Mouse (Mus musculus) midbrain, embryonic 11.5 days (tissue): ENCODE measurements around the gene Slc25a45. TPM values are rescaled to one million over a fixed set of nuclear protein-coding genes. Genes with fewer than 3 reads are reported as not detected.
A peak's percentile ranks its signal among the peaks of the same experiment; 100 is the strongest.

Experiments
- ATAC-seq: fragments of 200-750 bp; cut with Nextera tagmentation; 2 replicates; pipeline ENCODE4 v1.8.0; 2017; ENCODE audit warnings: moderate TSS enrichment, moderate library complexity; ENCODE audit not compliant: low FRiP score
- DNase-seq: peaks from one replicate; pipeline ENCODE4 v3.0.0; 2015; ENCODE audit warnings: low spot score; ENCODE audit errors: missing footprints
- H3K27ac ChIP-seq: fragments of 300-500 bp; sonication (generic); 2 replicates; pipeline ENCODE4 v1.5.1; 2014; ENCODE audit warnings: low read depth, low read length
- H3K27me3 ChIP-seq: fragments of 300-500 bp; sonication (generic); 2 replicates; pipeline ENCODE4 v1.6.1; 2014; ENCODE audit warnings: mild to moderate bottlenecking, low read length, moderate library complexity, mixed read lengths; ENCODE audit not compliant: control insufficient read depth, insufficient read depth
- H3K36me3 ChIP-seq: fragments of 300-500 bp; sonication (generic); 2 replicates; pipeline ENCODE4 v1.6.1; 2014; ENCODE audit warnings: mild to moderate bottlenecking, low read length, moderate library complexity, mixed read lengths; ENCODE audit not compliant: control insufficient read depth, insufficient read depth
- H3K4me1 ChIP-seq: fragments of 300-500 bp; sonication (generic); 2 replicates; pipeline ENCODE4 v1.6.1; 2014; ENCODE audit warnings: low read length; ENCODE audit not compliant: control insufficient read depth, insufficient read depth
- H3K4me2 ChIP-seq: fragments of 300-500 bp; sonication (generic); 2 replicates; pipeline ENCODE4 v1.6.1; 2014; ENCODE audit warnings: mild to moderate bottlenecking, moderate library complexity
- H3K4me3 ChIP-seq: fragments of 300-500 bp; sonication (generic); 2 replicates; pipeline ENCODE4 v1.5.1; 2014; ENCODE audit warnings: low read depth, low read length
- H3K9ac ChIP-seq: fragments of 300-500 bp; sonication (generic); 2 replicates; pipeline ENCODE4 v1.6.1; 2014; ENCODE audit warnings: low read length
- H3K9me3 ChIP-seq: fragments of 300-500 bp; sonication (generic); 2 replicates; pipeline ENCODE4 v1.6.1; 2016; ENCODE audit warnings: low read length; ENCODE audit not compliant: control insufficient read depth
- WGBS: fragments of 180-500 bp; shearing (Covaris S2); extraction: QIAGEN DNeasy Blood & Tissue Kit; methylation state at CpG from one replicate; pipeline ENCODE4 v1.1.7; 2014; 5-methylcytosine and 5-hydroxymethylcytosine counted together
- polyA plus RNA-seq: library from polyadenylated mRNA; unstranded; fragments of >200 nt; fragmentation: Nextera tagmentation; extraction: Ambion mirVana; gene quantifications from 2 replicates; pipeline ENCODE4 v1.2.1, GENCODE M21; 2014

Gene Slc25a45
- polyA plus RNA-seq, 1 experiment from 2014 or later: 1.8 TPM

DNA sequence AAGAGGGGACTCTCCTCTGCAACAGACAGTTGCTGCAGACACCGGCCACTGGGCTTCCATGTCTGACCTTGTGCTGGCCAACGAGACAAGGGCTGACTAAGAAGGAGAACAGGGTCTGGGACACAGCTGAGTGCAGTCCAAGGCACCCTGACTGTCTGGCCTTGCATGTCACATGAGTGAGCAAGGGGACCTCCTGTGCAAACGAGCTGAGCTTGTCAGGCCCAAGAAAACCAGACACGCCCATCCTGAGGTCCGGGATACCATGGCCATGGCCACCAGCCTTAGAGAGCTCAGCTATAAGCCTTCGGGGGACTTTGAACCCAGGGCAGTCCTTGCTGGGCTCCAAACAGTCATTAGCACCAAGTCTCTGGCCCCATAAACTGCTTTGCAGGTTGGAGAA, 9.5 kb upstream of the Slc25a45 start:
- Histone ChIP-seq H3K4me1 (peaks cover 11% of the 10 kb centered on the region), H3K27me3 (no peaks in the 10 kb centered on the region), H3K27ac (no peak overlapping the region), H3K9ac (no peak overlapping the region), H3K4me3 (no peak overlapping the region), H3K9me3 (no peaks in the 10 kb centered on the region), H3K36me3 (peaks cover 8% of the 10 kb centered on the region), H3K4me2 (no peak overlapping the region)
- WGBS: 87% methylated on average over 6 of the region's 6 CpGs
- DNase-seq: no peak
- ATAC-seq: no peak

DNA sequence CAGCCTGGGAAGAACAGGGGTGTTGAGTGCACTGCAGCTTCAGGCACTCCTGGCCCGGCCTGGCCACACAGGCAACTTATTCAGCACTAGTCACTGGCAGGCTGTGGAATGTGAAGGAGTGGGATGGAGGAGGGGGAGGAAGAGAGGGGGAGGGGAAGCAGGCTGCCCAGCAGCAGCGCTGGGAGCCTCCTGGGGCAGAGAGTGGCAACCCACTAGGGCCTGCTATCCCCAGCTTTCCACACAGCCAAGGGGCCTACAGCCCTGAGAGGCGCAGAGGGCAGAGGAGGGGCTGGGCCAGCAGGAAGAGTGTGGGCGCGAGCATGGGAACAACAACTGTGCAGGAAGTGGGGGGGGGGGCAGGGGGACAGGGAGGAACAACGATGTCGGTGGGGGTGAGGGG, 6.3 kb upstream of the Slc25a45 start:
- Histone ChIP-seq H3K27me3 (no peaks in the 10 kb centered on the region), H3K4me3 (no peak overlapping the region), H3K4me1 (peaks cover 19% of the 10 kb centered on the region), H3K4me2 (no peak overlapping the region), H3K27ac (peak overlapping the region; percentile 20; the same call in 1 of the 2 replicates), H3K9me3 (no peaks in the 10 kb centered on the region), H3K9ac (peak overlapping the region; percentile 47; the same call in 1 of the 2 replicates), H3K36me3 (peaks cover 5% of the 10 kb centered on the region; the same call in 1 of the 2 replicates)
- 12% methylated on average over 7 of the region's 7 CpGs for WGBS
- peak; percentile 44 for ATAC-seq
- DNase-seq: peak; percentile 86

DNA sequence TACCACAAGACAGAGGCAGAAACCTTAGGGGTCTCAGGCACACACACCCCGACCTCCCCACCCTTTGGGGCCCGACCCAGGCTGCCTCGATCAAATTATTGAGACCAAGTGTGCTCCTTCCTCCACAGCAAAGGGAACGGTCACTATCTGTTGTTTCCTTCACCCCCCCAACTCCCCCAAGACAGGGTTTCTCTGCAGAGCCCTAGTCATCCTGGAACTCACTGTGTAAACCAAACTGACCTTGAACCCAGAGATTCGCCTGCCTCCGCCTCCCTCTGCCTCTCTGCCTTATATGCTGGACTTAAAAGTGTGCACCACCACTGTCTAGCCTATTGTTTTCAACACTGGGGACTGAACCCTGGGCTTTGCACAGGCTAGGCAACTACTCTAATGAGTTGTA, 5.9 kb upstream of the Slc25a45 start:
- no peaks in the 10 kb centered on the region for H3K9me3 ChIP-seq
- no peaks in the 10 kb centered on the region for H3K27me3 ChIP-seq
- H3K9ac ChIP-seq: peak overlapping the region; percentile 47; the same call in 1 of the 2 replicates
- DNase-seq (no peak), ATAC-seq (no peak; the same call in 1 of the 2 replicates)
- H3K4me1 ChIP-seq: peaks cover 19% of the 10 kb centered on the region
- H3K4me3 ChIP-seq: no peak overlapping the region
- WGBS: 74% methylated on average over 6 of the region's 6 CpGs
- H3K27ac ChIP-seq: no peak overlapping the region; the same call in 1 of the 2 replicates
- peaks cover 5% of the 10 kb centered on the region; the same call in 1 of the 2 replicates for H3K36me3 ChIP-seq
- no peak overlapping the region for H3K4me2 ChIP-seq

DNA sequence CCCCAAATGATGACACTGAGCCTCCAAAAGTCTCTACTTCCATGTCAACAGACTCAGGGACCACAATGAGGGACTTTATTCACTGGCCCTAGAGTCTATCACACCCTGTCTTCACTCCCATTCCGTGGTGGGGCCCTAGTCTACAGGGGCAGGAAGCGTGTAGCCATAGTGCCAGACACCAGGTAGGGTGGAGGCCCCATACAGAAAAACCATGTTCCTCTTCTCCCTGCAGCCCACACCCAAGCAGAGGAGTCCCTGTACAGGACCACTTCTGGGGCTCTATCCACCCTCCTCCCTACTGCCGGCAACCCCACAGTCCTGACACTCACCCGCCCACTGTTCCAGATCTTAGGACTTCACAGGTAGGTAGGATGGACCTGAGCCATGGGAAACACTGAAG, 5.1 kb upstream of the Slc25a45 start:
- no peak overlapping the region for H3K4me2 ChIP-seq
- ATAC-seq (no peak), DNase-seq (no peak)
- no peak overlapping the region for H3K9ac ChIP-seq
- H3K4me1 ChIP-seq: peaks cover 19% of the 10 kb centered on the region
- no peak overlapping the region for H3K27ac ChIP-seq
- H3K36me3 ChIP-seq: peaks cover 5% of the 10 kb centered on the region; the same call in 1 of the 2 replicates
- H3K4me3 ChIP-seq: no peak overlapping the region
- no peaks in the 10 kb centered on the region for H3K9me3 ChIP-seq
- H3K27me3 ChIP-seq: no peaks in the 10 kb centered on the region
- 93% methylated on average over 4 of the region's 4 CpGs for WGBS

DNA sequence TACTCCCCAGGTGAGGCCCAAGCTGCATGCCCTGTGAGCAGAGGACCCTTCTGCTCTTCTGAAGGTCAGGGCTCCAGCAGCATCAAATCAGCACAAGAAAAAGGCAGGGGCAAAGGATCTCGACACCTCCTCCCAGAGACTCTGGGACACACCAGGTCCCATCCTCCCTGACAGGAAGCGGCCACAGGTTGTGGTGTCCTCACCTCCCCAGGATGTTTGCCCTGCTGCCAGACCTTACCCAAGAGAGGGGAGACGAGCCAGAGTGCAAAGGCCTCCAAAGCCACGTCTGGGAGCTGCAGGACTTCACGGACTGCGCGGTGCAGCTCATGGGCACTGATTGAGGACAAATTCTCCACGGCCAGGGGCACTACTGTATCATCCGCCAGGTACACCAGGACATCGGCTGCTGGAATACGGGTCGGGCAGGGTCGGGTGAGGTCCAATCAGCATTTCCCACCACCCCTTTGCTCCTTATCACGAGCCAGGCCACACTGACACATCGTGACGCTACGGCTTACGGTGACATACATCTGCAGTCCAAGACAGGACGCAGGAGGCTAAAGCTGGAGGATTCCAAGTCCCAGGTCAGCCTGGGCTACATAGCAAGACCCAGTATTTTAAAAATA, 4.6 kb upstream of the Slc25a45 start:
- 90% methylated on average over 19 of the region's 19 CpGs for WGBS

DNA sequence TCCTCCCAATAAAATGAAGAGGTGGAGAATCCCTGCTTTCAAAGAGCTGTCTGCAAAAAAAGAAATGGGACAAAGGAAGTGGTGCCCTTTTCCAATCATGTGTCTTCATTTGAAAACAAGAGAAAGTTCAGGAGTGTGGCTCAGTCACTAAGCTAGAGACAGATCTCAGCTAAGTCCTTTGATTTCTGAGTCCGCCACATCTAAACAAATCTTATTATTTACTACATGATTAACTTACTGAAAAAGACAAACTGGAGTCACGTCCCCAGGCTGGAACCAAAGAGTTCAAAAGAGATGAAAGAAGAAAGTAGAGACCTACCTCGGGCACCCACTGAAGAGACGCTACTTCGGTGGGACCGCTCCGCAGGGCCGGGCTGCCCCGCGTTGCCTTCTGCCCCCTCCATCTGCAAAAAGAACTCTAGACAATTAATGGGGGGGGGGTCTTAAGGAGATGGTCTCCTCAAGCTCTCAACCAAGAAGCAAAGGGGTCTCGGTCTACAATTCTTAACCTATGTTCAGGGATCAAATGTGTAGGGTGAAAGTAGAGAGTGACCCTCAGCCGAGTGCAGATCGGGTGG, 3.1 kb upstream of the Slc25a45 start:
- Histone ChIP-seq H3K4me2 (peak overlapping the region; percentile 89), H3K27me3 (no peaks in the 10 kb centered on the region), H3K27ac (no peak overlapping the region; the same call in 1 of the 2 replicates), H3K9ac (peak overlapping the region; percentile 86), H3K36me3 (peaks cover 3% of the 10 kb centered on the region; the same call in 1 of the 2 replicates), H3K4me3 (peak overlapping the region; percentile 84), H3K9me3 (no peaks in the 10 kb centered on the region), H3K4me1 (peaks cover 19% of the 10 kb centered on the region)
- ATAC-seq (no peak), DNase-seq (no peak)
- 12% methylated on average over 13 of the region's 13 CpGs for WGBS

More for the DNA sequence above, 4.6 kb upstream of the Slc25a45 start:
- no peaks in the 10 kb centered on the region for H3K9me3 ChIP-seq
- H3K4me2 ChIP-seq: no peak overlapping the region
- no peaks in the 10 kb centered on the region for H3K27me3 ChIP-seq
- no peak overlapping the region for H3K27ac ChIP-seq
- H3K36me3 ChIP-seq: peaks cover 5% of the 10 kb centered on the region; the same call in 1 of the 2 replicates
- DNase-seq: no peak
- no peak for ATAC-seq
- H3K4me3 ChIP-seq: no peak overlapping the region
- H3K9ac ChIP-seq: no peak overlapping the region; the same call in 1 of the 2 replicates
- H3K4me1 ChIP-seq: peaks cover 19% of the 10 kb centered on the region

DNA sequence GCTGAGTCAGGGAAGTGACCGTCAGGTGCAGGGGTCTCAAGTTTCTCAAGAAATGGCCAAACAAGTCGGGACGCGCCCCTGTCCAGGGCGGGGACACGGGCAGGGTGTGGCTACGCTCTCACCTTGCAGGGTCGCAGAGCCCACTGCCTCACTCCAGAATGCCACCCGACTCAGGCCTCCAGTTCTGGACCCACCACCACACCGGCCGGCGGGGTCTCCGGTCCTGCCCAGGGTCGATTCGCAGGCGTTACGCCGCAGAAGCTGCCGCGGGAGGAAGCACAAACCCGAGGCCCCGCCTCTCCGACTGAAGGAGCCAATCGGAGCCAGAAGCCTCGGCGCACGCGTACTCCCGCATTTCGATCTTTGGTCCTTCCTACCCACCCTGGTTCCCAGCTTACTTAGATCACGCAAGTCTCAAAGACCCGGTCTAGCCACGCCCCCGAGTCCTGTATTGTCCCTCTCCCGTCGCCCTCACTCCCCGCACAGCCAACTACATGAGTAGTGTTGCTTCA, 2.6 kb upstream of the Slc25a45 start, which contains the start of gene Frmd8:
Frmd8 (minus strand) TSS at position 306 of the 512 bp plus-strand sequence.
- Histone ChIP-seq H3K4me1 (peaks cover 19% of the 10 kb centered on the region), H3K9ac (peak within 1 kb of the TSS; percentile 86), H3K4me2 (peak within 1 kb of the TSS; percentile 89), H3K27ac (peak within 1 kb of the TSS; percentile 59; the same call in 1 of the 2 replicates), H3K36me3 (0 out of 2 replicates have a peak, but pooled peaks cover 2% of the 10 kb centered on the region), H3K27me3 (no peaks in the 10 kb centered on the region), H3K4me3 (peak within 1 kb of the TSS; percentile 84), H3K9me3 (no peaks in the 10 kb centered on the region)
- ATAC-seq (peak; percentile 90), DNase-seq (peak; percentile 99)
- under 1% methylated on average over 37 of the region's 37 CpGs for WGBS

DNA sequence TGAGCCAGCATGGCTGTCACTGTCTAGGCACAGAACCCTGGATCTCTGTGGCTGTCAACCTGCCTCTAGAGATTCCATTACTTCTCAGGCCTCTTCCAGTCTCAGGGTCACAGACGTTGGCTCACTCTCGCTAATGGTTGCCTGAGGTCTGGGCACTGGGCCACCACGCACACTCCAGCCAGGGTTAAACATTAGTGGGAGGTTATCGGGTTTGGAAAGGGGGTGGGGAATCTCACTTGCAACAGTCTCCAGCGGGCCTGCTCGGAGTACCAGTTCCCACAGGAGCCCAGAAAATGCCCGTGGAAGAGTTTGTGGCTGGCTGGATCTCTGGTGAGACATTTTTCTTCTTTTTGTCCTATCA, 734 bp downstream of the Slc25a45 start:
- H3K9me3 ChIP-seq: no peaks in the 10 kb centered on the region
- no peaks in the 10 kb centered on the region for H3K36me3 ChIP-seq
- WGBS: 87% methylated on average over 7 of the region's 7 CpGs
- H3K4me2 ChIP-seq: no peak overlapping the region
- ATAC-seq (no peak), DNase-seq (no peak)
- peaks cover 8% of the 10 kb centered on the region; the same call in 1 of the 2 replicates for H3K4me1 ChIP-seq
- H3K27me3 ChIP-seq: no peaks in the 10 kb centered on the region
- no peak overlapping the region for H3K4me3 ChIP-seq
- peak overlapping the region; percentile 10; the same call in 1 of the 2 replicates for H3K9ac ChIP-seq
- no peak overlapping the region for H3K27ac ChIP-seq

DNA sequence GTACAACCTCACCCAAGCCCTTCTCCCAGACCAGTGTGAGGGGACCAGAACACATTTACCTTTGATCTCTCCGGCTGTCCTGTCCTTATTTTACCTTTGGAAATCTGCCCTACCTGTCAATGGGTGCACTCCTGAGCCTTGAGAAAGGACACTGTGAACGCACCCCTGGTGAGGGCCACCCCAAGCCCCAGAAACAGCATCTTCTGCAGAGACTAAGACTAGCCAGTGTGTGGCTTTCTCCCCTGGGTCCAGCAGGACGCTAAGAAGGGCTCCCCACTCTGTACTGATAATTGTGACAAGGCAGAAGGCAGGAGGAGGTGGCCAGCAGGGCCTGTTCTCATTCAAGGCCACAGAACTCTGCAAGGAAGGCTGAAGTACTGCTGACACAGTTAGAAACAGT, 1.3 kb downstream of the Slc25a45 start:
- H3K4me2 ChIP-seq: no peak overlapping the region
- ATAC-seq (no peak), DNase-seq (no peak)
- H3K27ac ChIP-seq: no peak overlapping the region
- H3K27me3 ChIP-seq: no peaks in the 10 kb centered on the region
- no peak overlapping the region for H3K9ac ChIP-seq
- 82% methylated on average over 3 of the region's 3 CpGs for WGBS
- no peaks in the 10 kb centered on the region for H3K9me3 ChIP-seq
- no peaks in the 10 kb centered on the region for H3K36me3 ChIP-seq
- no peak overlapping the region for H3K4me3 ChIP-seq
- H3K4me1 ChIP-seq: peaks cover 8% of the 10 kb centered on the region; the same call in 1 of the 2 replicates
